ENCODE assay signal across 19 mouse cellular contexts in genomic region chr7:98131751-98132150, GRCm38 (mm10). TPM values are rescaled to one million over a fixed set of nuclear protein-coding genes. Genes with fewer than 3 reads are reported as not detected.
DNase-seq lines count a peak whose midpoint lies in the region; ATAC-seq and TF ChIP-seq lines count a peak whose summit lies in the region.
"Had no signal": no experiment of that assay in that cellular context is flagged by ENCODE, and none has a peak within 500 bp of the region (broad histone marks: within the 10 kb centered on the region; RNA-seq: fewer than 3 reads in every experiment).

No protein-coding gene starts in this region.

- DNase-seq in forebrain, postnatal 0 days: no peak
- no peak for DNase-seq in forebrain, embryonic 11.5 days (ENCODE audit: low spot score)
- DNase-seq in lung, postnatal 0 days (ENCODE audit: low spot score): no peak
- no peak for DNase-seq in lung, adult 2 months
- DNase-seq in ES-E14 (ENCODE audit: low read depth, low spot score): peak; percentile 36
- no peak for DNase-seq in heart, postnatal 10 days
- DNase-seq: cerebellum, postnatal 36 days; heart, postnatal 4 days; kidney, postnatal 25 days; lung, postnatal 36 days; right cerebral cortex, postnatal 14 days; thymus, postnatal 14 days had no signal

- H3K9ac ChIP-seq in forebrain, postnatal 0 days: no peak overlapping the region
- no peak overlapping the region for H3K9ac ChIP-seq in forebrain, embryonic 11.5 days (ENCODE audit: low read length)
- no peak overlapping the region for H3K9ac ChIP-seq in lung, postnatal 0 days (replicated peaks; ENCODE audit: low read depth)
- H3K9ac ChIP-seq in ES-E14 (ENCODE audit: insufficient read depth, low read depth, low read length, poor library complexity, severe bottlenecking): no peak overlapping the region
- H3K9ac ChIP-seq in hindbrain, embryonic 16.5 days (ENCODE audit: low read depth, low read length): no peak overlapping the region
- H3K9ac ChIP-seq: heart, embryonic 12.5 days; liver, embryonic 15.5 days; midbrain, embryonic 15.5 days had no signal

- no peaks in the 10 kb centered on the region for H3K9me3 ChIP-seq in forebrain, postnatal 0 days (ENCODE audit: low read length)
- H3K9me3 ChIP-seq in forebrain, embryonic 11.5 days (ENCODE audit: control insufficient read depth, low read length): no peaks in the 10 kb centered on the region
- H3K9me3 ChIP-seq in lung, postnatal 0 days (ENCODE audit: low read length): no peaks in the 10 kb centered on the region
- H3K9me3 ChIP-seq in ES-E14 (ENCODE audit: control insufficient read depth, insufficient read depth, low read depth, low read length): no peaks in the 10 kb centered on the region
- H3K9me3 ChIP-seq in hindbrain, embryonic 16.5 days (ENCODE audit: control insufficient read depth, low read length): no peaks in the 10 kb centered on the region; the same call in 1 of the 2 replicates
- H3K9me3 ChIP-seq: heart, embryonic 12.5 days; limb, embryonic 10.5 days; liver, embryonic 15.5 days; midbrain, embryonic 15.5 days had no signal

- TF ChIP-seq CTCF in forebrain, postnatal 0 days (IDR thresholded peaks at IDR 0.05; ENCODE audit: low read depth): 0 out of 2 replicates have a peak, but pooled peaks have one; percentile 18
- peak; percentile 43; the same call in 1 of the 2 replicates for TF ChIP-seq CTCF in lung, postnatal 0 days (IDR thresholded peaks at IDR 0.05)
- no peak for TF ChIP-seq CTCF in lung, adult 2 months (IDR thresholded peaks at IDR 0.05; ENCODE audit: insufficient read depth, low read length)

- H3K4me2 ChIP-seq in forebrain, postnatal 0 days (ENCODE audit: low read depth): no peak overlapping the region
- no peak overlapping the region for H3K4me2 ChIP-seq in forebrain, embryonic 11.5 days (ENCODE audit: low read depth, low read length, severe bottlenecking)
- no peak overlapping the region for H3K4me2 ChIP-seq in lung, postnatal 0 days (replicated peaks; ENCODE audit: low read depth, low read length)
- H3K4me2 ChIP-seq in hindbrain, embryonic 16.5 days (ENCODE audit: low read length): no peak overlapping the region
- H3K4me2 ChIP-seq: heart, embryonic 12.5 days; liver, embryonic 15.5 days; midbrain, embryonic 15.5 days had no signal

- no peak for ATAC-seq in forebrain, postnatal 0 days
- ATAC-seq in forebrain, embryonic 11.5 days (replicated peaks; ENCODE audit: low FRiP score): no peak
- no peak for ATAC-seq in lung, postnatal 0 days
- peak; percentile 48; the same call in 1 of the 2 replicates for ATAC-seq in megakaryocyte progenitor cell, adult 5-6 weeks (replicated peaks; ENCODE audit: poor library complexity)
- no peak for ATAC-seq in hindbrain, embryonic 16.5 days
- ATAC-seq: midbrain, embryonic 15.5 days had no signal

- in situ Hi-C loops in ES-E14 (cut with MboI; ENCODE audit: low sequenced_read_pairs in 2 of 2, unreplicated experiment in 2 of 2): no loop called here

- peaks cover 20% of the 10 kb centered on the region; the same call in 1 of the 2 replicates for H3K36me3 ChIP-seq in forebrain, postnatal 0 days (ENCODE audit: insufficient read depth)
- no peaks in the 10 kb centered on the region for H3K36me3 ChIP-seq in forebrain, embryonic 11.5 days (ENCODE audit: control insufficient read depth, insufficient read depth, low read length)
- no peaks in the 10 kb centered on the region for H3K36me3 ChIP-seq in lung, postnatal 0 days (ENCODE audit: insufficient read depth, low read length)
- peaks cover 6% of the 10 kb centered on the region; the same call in 1 of the 2 replicates for H3K36me3 ChIP-seq in ES-E14 (ENCODE audit: control insufficient read depth, insufficient read depth, low read length, poor library complexity, severe bottlenecking)
- H3K36me3 ChIP-seq in hindbrain, embryonic 16.5 days (ENCODE audit: control insufficient read depth, insufficient read depth, low read length): peaks cover 18% of the 10 kb centered on the region
- H3K36me3 ChIP-seq: limb, embryonic 10.5 days had no signal

- H3K27ac ChIP-seq in forebrain, postnatal 0 days (ENCODE audit: low read depth, low read length): no peak overlapping the region
- H3K27ac ChIP-seq in forebrain, embryonic 11.5 days (ENCODE audit: low read depth, low read length): no peak overlapping the region
- H3K27ac ChIP-seq in lung, postnatal 0 days (ENCODE audit: low read length): no peak overlapping the region
- no peak overlapping the region for H3K27ac ChIP-seq in ES-E14 (ENCODE audit: insufficient read depth, low read depth, low read length, poor library complexity, severe bottlenecking)
- no peak overlapping the region for H3K27ac ChIP-seq in hindbrain, embryonic 16.5 days (ENCODE audit: low read depth, low read length)
- H3K27ac ChIP-seq: limb, embryonic 10.5 days; liver, embryonic 15.5 days; midbrain, embryonic 15.5 days had no signal

- H3K4me1 ChIP-seq in forebrain, postnatal 0 days (ENCODE audit: insufficient read depth): no peaks in the 10 kb centered on the region
- H3K4me1 ChIP-seq in forebrain, embryonic 11.5 days (replicated peaks; ENCODE audit: control insufficient read depth, insufficient read depth, low read length): no peaks in the 10 kb centered on the region
- no peaks in the 10 kb centered on the region for H3K4me1 ChIP-seq in lung, postnatal 0 days (ENCODE audit: insufficient read depth, low read depth, low read length)
- no peaks in the 10 kb centered on the region for H3K4me1 ChIP-seq in lung, adult 2 months (ENCODE audit: control insufficient read depth, insufficient read depth, low read length)
- H3K4me1 ChIP-seq in ES-E14 (ENCODE audit: control insufficient read depth in 2 of 2, insufficient read depth in 2 of 2, low read length in 2 of 2, poor library complexity in 1 of 2): no peaks in the 10 kb centered on the region
- no peaks in the 10 kb centered on the region for H3K4me1 ChIP-seq in hindbrain, embryonic 16.5 days (ENCODE audit: control insufficient read depth, insufficient read depth, low read depth, low read length)
- H3K4me1 ChIP-seq: heart, embryonic 12.5 days; liver, embryonic 15.5 days; midbrain, embryonic 15.5 days had no signal

- no peak for TF ChIP-seq POLR2A in lung, adult 2 months (IDR thresholded peaks at IDR 0.05; ENCODE audit: borderline replicate concordance, extremely low read depth, low read depth, low read length)

- H3K4me3 ChIP-seq in forebrain, postnatal 0 days (ENCODE audit: low read depth, low read length): no peak overlapping the region
- H3K4me3 ChIP-seq in forebrain, embryonic 11.5 days (ENCODE audit: low read depth, low read length): no peak overlapping the region
- H3K4me3 ChIP-seq in lung, postnatal 0 days (ENCODE audit: low read depth, low read length): no peak overlapping the region
- no peak overlapping the region for H3K4me3 ChIP-seq in lung, adult 2 months (replicated peaks; ENCODE audit: extremely low read depth, low read depth, low read length)
- H3K4me3 ChIP-seq in ES-E14 (ENCODE audit: insufficient read depth in 1 of 2, low read depth in 1 of 2, low read length in 2 of 2, poor library complexity in 1 of 2, severe bottlenecking in 1 of 2): no peak overlapping the region
- H3K4me3 ChIP-seq in hindbrain, embryonic 16.5 days (ENCODE audit: low read length): no peak overlapping the region
- H3K4me3 ChIP-seq: heart, embryonic 12.5 days; limb, embryonic 10.5 days; liver, embryonic 15.5 days; midbrain, embryonic 15.5 days had no signal

- TF ChIP-seq EP300 in lung, postnatal 0 days (IDR thresholded peaks at IDR 0.05): no peak

- intact Hi-C loops in heart, postnatal 10 days (cut with DNase I): no loop called here

- 88% methylated on average over 8 of the region's 8 CpGs for WGBS in forebrain, postnatal 0 days
- 93% methylated on average over 8 of the region's 8 CpGs for WGBS in forebrain, embryonic 11.5 days
- WGBS in lung, postnatal 0 days: 91% methylated on average over 8 of the region's 8 CpGs
- WGBS in lung, adult 2 months: 97% methylated on average over 8 of the region's 8 CpGs
- WGBS in hindbrain, embryonic 16.5 days: 97% methylated on average over 8 of the region's 8 CpGs

- no peaks in the 10 kb centered on the region for H3K27me3 ChIP-seq in forebrain, postnatal 0 days (ENCODE audit: insufficient read depth, low read length)
- no peaks in the 10 kb centered on the region for H3K27me3 ChIP-seq in forebrain, embryonic 11.5 days (ENCODE audit: control insufficient read depth, insufficient read depth, low read length)
- H3K27me3 ChIP-seq in lung, postnatal 0 days (replicated peaks; ENCODE audit: insufficient read depth, low read length): no peaks in the 10 kb centered on the region
- no peaks in the 10 kb centered on the region for H3K27me3 ChIP-seq in hindbrain, embryonic 16.5 days (replicated peaks; ENCODE audit: control insufficient read depth, insufficient read depth, low read length)
- H3K27me3 ChIP-seq: heart, embryonic 12.5 days; liver, embryonic 15.5 days; midbrain, embryonic 15.5 days had no signal

RNA-seq across cellular contexts. Expression of gene Myo7a, which starts 12.4 kb away (rescaled TPM):
- 37.4 and 47.3 TPM in 2 replicates for total RNA-seq in forebrain, postnatal 0 days (2014; rRNA removed)
- 5.7 and 11.1 TPM in 2 replicates for polyA plus RNA-seq in forebrain, postnatal 0 days (2015; fragmentation: Nextera tagmentation; extraction: Ambion mirVana)
- 18.1 and 19.1 TPM in 2 replicates for polyA plus RNA-seq in forebrain, embryonic 11.5 days (2014; fragmentation: Nextera tagmentation; extraction: Ambion mirVana)
- polyA plus RNA-seq in lung, postnatal 0 days (2015; fragmentation: Nextera tagmentation; extraction: Ambion mirVana): 7.1 and 8.4 TPM in 2 replicates
- 26.4 and 30.8 TPM in 2 replicates for polyA plus RNA-seq in lung, adult 2 months (2012; rRNA removed)
- total RNA-seq in ES-E14 (2012; rRNA removed): 1.8 and 2.1 TPM in 2 replicates
- 16.0 and 17.1 TPM in 2 replicates for total RNA-seq in megakaryocyte progenitor cell, adult 5-6 weeks (2015)
- total RNA-seq in megakaryocyte progenitor cell, adult 5-6 weeks (2017): 22.0 and 29.0 TPM in 2 replicates
- total RNA-seq in heart, postnatal 10 days (2021): 1 to 10 TPM; 4.2 to 4.6 TPM
- polyA plus RNA-seq in hindbrain, embryonic 16.5 days (2015; fragmentation: Nextera tagmentation; extraction: Ambion mirVana): 13.9 and 22.8 TPM in 2 replicates

RNA-seq across cellular contexts. Expression of gene Omp, which starts 13.6 kb away (rescaled TPM):
- 0.29 and 0.54 TPM in 2 replicates for total RNA-seq in forebrain, postnatal 0 days (2014; rRNA removed)
- polyA plus RNA-seq in forebrain, postnatal 0 days (2015; fragmentation: Nextera tagmentation; extraction: Ambion mirVana): 0.31 and 0.38 TPM in 2 replicates
- polyA plus RNA-seq in forebrain, embryonic 11.5 days (2014; fragmentation: Nextera tagmentation; extraction: Ambion mirVana): 0.32 TPM in 1 of 2 replicates, not detected in the other
- 0.12 and 0.14 TPM in 2 replicates for polyA plus RNA-seq in lung, postnatal 0 days (2015; fragmentation: Nextera tagmentation; extraction: Ambion mirVana)
- 0.26 and 0.32 TPM in 2 replicates for polyA plus RNA-seq in lung, adult 2 months (2012; rRNA removed)
- total RNA-seq in ES-E14 (2012; rRNA removed): 1.4 and 2.4 TPM in 2 replicates
- total RNA-seq in megakaryocyte progenitor cell, adult 5-6 weeks (2015): 0.25 and 0.32 TPM in 2 replicates
- total RNA-seq in megakaryocyte progenitor cell, adult 5-6 weeks (2017): 0.12 TPM in 1 of 2 replicates, not detected in the other
- under 1 TPM; 0.12 to 0.14 TPM for total RNA-seq in heart, postnatal 10 days (2021)
- polyA plus RNA-seq in hindbrain, embryonic 16.5 days (2015; fragmentation: Nextera tagmentation; extraction: Ambion mirVana): 0.34 and 0.37 TPM in 2 replicates
- total RNA-seq: gastrocnemius, adult 8-10 months had no signal

RNA-seq across cellular contexts. Expression of gene Capn5, which starts 46.3 kb away (rescaled TPM):
- total RNA-seq in forebrain, postnatal 0 days (2014; rRNA removed): 35.8 and 39.2 TPM in 2 replicates
- 21.3 and 22.6 TPM in 2 replicates for polyA plus RNA-seq in forebrain, postnatal 0 days (2015; fragmentation: Nextera tagmentation; extraction: Ambion mirVana)
- polyA plus RNA-seq in forebrain, embryonic 11.5 days (2014; fragmentation: Nextera tagmentation; extraction: Ambion mirVana): 5.8 and 6.1 TPM in 2 replicates
- polyA plus RNA-seq in lung, postnatal 0 days (2015; fragmentation: Nextera tagmentation; extraction: Ambion mirVana): 5.0 and 5.2 TPM in 2 replicates
- polyA plus RNA-seq in lung, adult 2 months (2012; rRNA removed): 19.0 and 22.2 TPM in 2 replicates
- total RNA-seq in ES-E14 (2012; rRNA removed): 5.0 and 10.0 TPM in 2 replicates
- 3.4 and 4.5 TPM in 2 replicates for total RNA-seq in megakaryocyte progenitor cell, adult 5-6 weeks (2015)
- total RNA-seq in megakaryocyte progenitor cell, adult 5-6 weeks (2017): 4.0 and 7.5 TPM in 2 replicates
- 1 to 10 TPM; 1.9 to 3.0 TPM for total RNA-seq in heart, postnatal 10 days (2021)
- polyA plus RNA-seq in hindbrain, embryonic 16.5 days (2015; fragmentation: Nextera tagmentation; extraction: Ambion mirVana): 27.3 and 31.4 TPM in 2 replicates
